ENCODE assay signal across 10 mouse cellular contexts in the genomic region with DNA sequence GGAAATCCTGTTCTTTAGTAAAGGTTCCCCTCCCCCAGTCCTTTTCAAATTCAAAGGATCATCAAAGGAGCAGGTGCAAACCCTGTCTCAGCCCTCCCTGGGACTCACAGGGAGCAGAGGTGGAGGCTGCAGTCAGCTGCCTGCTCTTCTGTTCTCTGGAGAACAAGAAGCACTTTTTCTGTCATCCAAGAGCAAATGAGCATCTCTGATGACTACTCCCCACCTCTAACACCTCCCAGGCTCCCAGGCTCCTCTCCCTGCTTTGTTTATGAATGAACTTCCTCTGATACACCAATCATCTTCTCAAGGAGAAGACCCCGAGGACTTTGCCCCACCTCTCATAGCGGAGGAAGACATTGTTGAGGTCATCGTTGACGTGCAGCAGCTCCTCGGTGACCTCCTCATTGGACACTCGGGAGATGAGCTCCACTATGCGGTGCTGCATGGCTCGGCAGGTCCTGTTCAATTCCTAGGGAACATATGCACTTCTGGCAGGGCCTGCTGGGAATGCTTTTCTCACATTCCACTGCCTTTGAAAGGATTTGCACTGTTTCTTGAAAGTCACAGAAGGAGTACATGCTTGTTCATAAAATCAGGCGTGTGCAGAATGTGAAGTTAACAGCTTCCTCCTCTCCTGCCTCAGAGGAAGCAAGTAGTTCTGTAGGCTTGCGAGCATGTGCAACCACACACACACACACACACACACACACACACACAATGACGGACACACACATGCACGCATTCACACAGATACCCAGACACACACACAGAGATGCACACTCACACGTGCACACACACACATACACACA. TPM values are rescaled to one million over a fixed set of nuclear protein-coding genes. Genes with fewer than 3 reads are reported as not detected.
DNase-seq lines count a peak whose midpoint lies in the region; ATAC-seq and TF ChIP-seq lines count a peak whose summit lies in the region.
"Had no signal": no experiment of that assay in that cellular context is flagged by ENCODE, and none has a peak within 500 bp of the region (broad histone marks: within the 10 kb centered on the region; RNA-seq: fewer than 3 reads in every experiment).

No protein-coding gene starts in this region.

- peak; percentile 54; the same call in 1 of the 2 replicates for ATAC-seq in hindbrain, embryonic 16.5 days
- ATAC-seq in neural tube, embryonic 15.5 days (ENCODE audit: low FRiP score): no peak
- ATAC-seq in liver, embryonic 11.5 days (replicated peaks; ENCODE audit: low FRiP score): no peak
- ATAC-seq: CD4-positive, CD25-positive, alpha-beta regulatory T cell, adult 4 months had no signal

- no peaks in the 10 kb centered on the region for H3K27me3 ChIP-seq in hindbrain, embryonic 16.5 days (replicated peaks; ENCODE audit: control insufficient read depth, insufficient read depth, low read length)
- H3K27me3 ChIP-seq in neural tube, embryonic 15.5 days (replicated peaks): no peaks in the 10 kb centered on the region
- no peaks in the 10 kb centered on the region for H3K27me3 ChIP-seq in liver, embryonic 11.5 days (replicated peaks; ENCODE audit: control insufficient read depth, insufficient read depth, low read length)

- no peak for TF ChIP-seq CTCF in layer of hippocampus, adult 2 months (conservative IDR thresholded peaks at IDR 0.05)

- H3K9me3 ChIP-seq in hindbrain, embryonic 16.5 days (ENCODE audit: control insufficient read depth, low read length): no peaks in the 10 kb centered on the region
- no peaks in the 10 kb centered on the region for H3K9me3 ChIP-seq in neural tube, embryonic 15.5 days (replicated peaks)
- H3K9me3 ChIP-seq in liver, embryonic 11.5 days (ENCODE audit: control insufficient read depth, low read length): no peaks in the 10 kb centered on the region

- 39% methylated on average over 13 of the region's 13 CpGs for WGBS in hindbrain, embryonic 16.5 days
- 31% methylated on average over 13 of the region's 13 CpGs for WGBS in neural tube, embryonic 15.5 days
- 55% methylated on average over 13 of the region's 13 CpGs for WGBS in liver, embryonic 11.5 days

- H3K4me3 ChIP-seq in layer of hippocampus, adult 2 months: no peak overlapping the region
- no peak overlapping the region for H3K4me3 ChIP-seq in hindbrain, embryonic 16.5 days (ENCODE audit: low read length)
- H3K4me3 ChIP-seq in neural tube, embryonic 15.5 days (replicated peaks): no peak overlapping the region
- H3K4me3 ChIP-seq in liver, embryonic 11.5 days (ENCODE audit: low read depth, low read length): no peak overlapping the region

- H3K4me1 ChIP-seq in hindbrain, embryonic 16.5 days (ENCODE audit: control insufficient read depth, insufficient read depth, low read depth, low read length): peaks cover 8% of the 10 kb centered on the region
- peaks cover 12% of the 10 kb centered on the region for H3K4me1 ChIP-seq in neural tube, embryonic 15.5 days
- H3K4me1 ChIP-seq in liver, embryonic 11.5 days (replicated peaks; ENCODE audit: control insufficient read depth, insufficient read depth, low read length): 0 out of 2 replicates have a peak, but pooled peaks cover 2% of the 10 kb centered on the region

- H3K4me2 ChIP-seq in hindbrain, embryonic 16.5 days (ENCODE audit: low read length): no peak overlapping the region
- no peak overlapping the region for H3K4me2 ChIP-seq in neural tube, embryonic 15.5 days
- no peak overlapping the region for H3K4me2 ChIP-seq in liver, embryonic 11.5 days

- DNase-seq in layer of hippocampus, adult 2 months (ENCODE audit: low spot score in 2 of 2): no peak
- DNase-seq in layer of hippocampus, postnatal 36 days: no peak
- DNase-seq in brain, adult 2 months (ENCODE audit: low read depth, low spot score): peak; percentile 78
- DNase-seq in layer of hippocampus, adult 11-12 months (ENCODE audit: low spot score): no peak
- DNase-seq in layer of hippocampus, adult 9-10 months (ENCODE audit: low spot score): no peak
- DNase-seq in liver, embryonic 11.5 days (ENCODE audit: low spot score): no peak

- H3K9ac ChIP-seq in hindbrain, embryonic 16.5 days (ENCODE audit: low read depth, low read length): no peak overlapping the region
- H3K9ac ChIP-seq in neural tube, embryonic 15.5 days (replicated peaks): no peak overlapping the region
- H3K9ac ChIP-seq in liver, embryonic 11.5 days (ENCODE audit: low read depth, low read length): no peak overlapping the region

- H3K36me3 ChIP-seq in hindbrain, embryonic 16.5 days (ENCODE audit: control insufficient read depth, insufficient read depth, low read length): peaks cover 18% of the 10 kb centered on the region; the same call in 1 of the 2 replicates
- H3K36me3 ChIP-seq in neural tube, embryonic 15.5 days: peaks cover 21% of the 10 kb centered on the region
- H3K36me3 ChIP-seq in liver, embryonic 11.5 days (ENCODE audit: control insufficient read depth, insufficient read depth, low read length): no peaks in the 10 kb centered on the region; the same call in 1 of the 2 replicates

- H3K27ac ChIP-seq in layer of hippocampus, adult 2 months: peak overlapping the region; percentile 83
- peak overlapping the region; percentile 57 for H3K27ac ChIP-seq in hindbrain, embryonic 16.5 days (ENCODE audit: low read depth, low read length)
- peak overlapping the region; percentile 65 for H3K27ac ChIP-seq in neural tube, embryonic 15.5 days (replicated peaks)
- no peak overlapping the region for H3K27ac ChIP-seq in liver, embryonic 11.5 days (ENCODE audit: low read depth, low read length)
- H3K27ac ChIP-seq: kidney, postnatal 0 days had no signal

RNA-seq across cellular contexts. Expression of a gene that starts 26.4 kb away (rescaled TPM):
- total RNA-seq in layer of hippocampus, adult 2 months (2021): 10 to 100 TPM; 64.2 to 70.8 TPM
- total RNA-seq in layer of hippocampus, postnatal 36 days (2021): 10 to 100 TPM; 47.1 to 56.2 TPM
- 42.5 and 44.8 TPM in 2 replicates for polyA plus RNA-seq in hindbrain, embryonic 16.5 days (2015; fragmentation: Nextera tagmentation; extraction: Ambion mirVana)
- polyA plus RNA-seq in neural tube, embryonic 15.5 days (2015; fragmentation: Nextera tagmentation; extraction: Ambion mirVana): 44.2 and 50.0 TPM in 2 replicates
- 78.2 and 78.7 TPM in 2 replicates for polyA plus RNA-seq in liver, embryonic 11.5 days (2014; fragmentation: Nextera tagmentation; extraction: Ambion mirVana)
